Mouse (Mus musculus): ENCODE data around the gene Dlg4. TPM values are rescaled to one million over a fixed set of nuclear protein-coding genes. Genes with fewer than 3 reads are reported as not detected.

Dlg4 gene
- total and polyA plus RNA-seq, 2 experiments, result 0.37 to 1.3 TPM

- WGBS, result 63% methylated on average over 7 of the region's 7 CpGs
- Histone ChIP-seq H3K27ac (replicated peaks; ENCODE audit: insufficient read depth, low read depth, low read length) (no peak overlapping the region), H3K9ac (ENCODE audit: low read depth, low read length) (no peak overlapping the region), H3K79me2 (ENCODE audit: control insufficient read depth, insufficient read depth, low read length) (no peaks in the 10 kb centered on the region), H3K4me3 (ENCODE audit: insufficient read depth, low read depth, low read length) (no peak overlapping the region), H3K27me3 (ENCODE audit: control insufficient read depth, insufficient read depth, low read length) (no peaks in the 10 kb centered on the region), H3K4me1 (ENCODE audit: control insufficient read depth, insufficient read depth, low read length) (peaks cover 4% of the 10 kb centered on the region; the same call in 1 of the 2 replicates), H3K36me3 (ENCODE audit: control insufficient read depth, insufficient read depth, low read length) (no peaks in the 10 kb centered on the region)
- TF ChIP-seq CTCF (IDR thresholded peaks at IDR 0.05; ENCODE audit: low read depth, low read length), result no peak
- TF ChIP-seq POLR2A (IDR thresholded peaks at IDR 0.05; ENCODE audit: extremely low read depth, insufficient read depth, low read length), result no peak
- DNase-seq (ENCODE audit: extremely low read depth, low read depth, low spot score), result no peak
Measured at GRCm38 (mm10) chr11:70038174-70038573, 21.4 kb downstream of the Dlg4 start.

GRCm38 (mm10) chr11:70039631-70040030 lies 22.9 kb downstream of the Dlg4 start:
- DNase-seq (ENCODE audit: extremely low read depth, low read depth, low spot score), result no peak
- Histone ChIP-seq H3K36me3 (ENCODE audit: control insufficient read depth, insufficient read depth, low read length) (no peaks in the 10 kb centered on the region), H3K27ac (replicated peaks; ENCODE audit: insufficient read depth, low read depth, low read length) (no peak overlapping the region), H3K4me3 (ENCODE audit: insufficient read depth, low read depth, low read length) (no peak overlapping the region), H3K27me3 (ENCODE audit: control insufficient read depth, insufficient read depth, low read length) (no peaks in the 10 kb centered on the region), H3K4me1 (ENCODE audit: control insufficient read depth, insufficient read depth, low read length) (peaks cover 4% of the 10 kb centered on the region; the same call in 1 of the 2 replicates), H3K79me2 (ENCODE audit: control insufficient read depth, insufficient read depth, low read length) (no peaks in the 10 kb centered on the region), H3K9ac (ENCODE audit: low read depth, low read length) (no peak overlapping the region)
- 95% methylated on average over 10 of the region's 10 CpGs for WGBS
- TF ChIP-seq POLR2A (IDR thresholded peaks at IDR 0.05; ENCODE audit: extremely low read depth, insufficient read depth, low read length) (no peak), CTCF (IDR thresholded peaks at IDR 0.05; ENCODE audit: low read depth, low read length) (no peak)

DNA sequence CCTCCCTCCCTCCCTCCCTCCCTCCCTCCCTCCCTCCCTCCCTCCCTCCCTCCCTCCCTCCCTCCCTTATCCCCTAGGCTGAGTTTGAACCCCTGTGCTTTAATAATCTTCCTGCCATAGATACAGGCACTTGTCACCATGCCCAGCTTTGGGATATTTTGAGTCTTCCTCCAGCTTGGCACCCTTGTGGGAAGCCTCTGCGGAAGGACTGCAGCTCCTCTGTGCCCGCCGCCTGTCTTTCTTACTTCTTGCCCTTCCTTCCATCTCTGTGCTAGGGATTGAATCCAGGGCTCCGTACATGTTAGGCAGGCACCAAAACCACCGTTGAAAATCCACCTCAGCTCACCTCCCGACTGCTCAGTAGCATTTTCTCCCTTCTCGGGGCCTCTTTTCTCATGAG lies 23.4 kb downstream of the Dlg4 start:
- 95% methylated on average over 7 of the region's 7 CpGs for WGBS
- no peaks in the 10 kb centered on the region for H3K27me3 ChIP-seq (ENCODE audit: control insufficient read depth, insufficient read depth, low read length)
- no peak overlapping the region for H3K4me3 ChIP-seq (ENCODE audit: insufficient read depth, low read depth, low read length)
- H3K36me3 ChIP-seq (ENCODE audit: control insufficient read depth, insufficient read depth, low read length), result no peaks in the 10 kb centered on the region
- no peak overlapping the region for H3K27ac ChIP-seq (replicated peaks; ENCODE audit: insufficient read depth, low read depth, low read length)
- peaks cover 4% of the 10 kb centered on the region; the same call in 1 of the 2 replicates for H3K4me1 ChIP-seq (ENCODE audit: control insufficient read depth, insufficient read depth, low read length)
- TF ChIP-seq POLR2A (IDR thresholded peaks at IDR 0.05; ENCODE audit: extremely low read depth, insufficient read depth, low read length), result no peak
- no peak for TF ChIP-seq CTCF (IDR thresholded peaks at IDR 0.05; ENCODE audit: low read depth, low read length)
- no peak for DNase-seq (ENCODE audit: extremely low read depth, low read depth, low spot score)
- H3K79me2 ChIP-seq (ENCODE audit: control insufficient read depth, insufficient read depth, low read length), result no peaks in the 10 kb centered on the region
- H3K9ac ChIP-seq (ENCODE audit: low read depth, low read length), result no peak overlapping the region

DNA sequence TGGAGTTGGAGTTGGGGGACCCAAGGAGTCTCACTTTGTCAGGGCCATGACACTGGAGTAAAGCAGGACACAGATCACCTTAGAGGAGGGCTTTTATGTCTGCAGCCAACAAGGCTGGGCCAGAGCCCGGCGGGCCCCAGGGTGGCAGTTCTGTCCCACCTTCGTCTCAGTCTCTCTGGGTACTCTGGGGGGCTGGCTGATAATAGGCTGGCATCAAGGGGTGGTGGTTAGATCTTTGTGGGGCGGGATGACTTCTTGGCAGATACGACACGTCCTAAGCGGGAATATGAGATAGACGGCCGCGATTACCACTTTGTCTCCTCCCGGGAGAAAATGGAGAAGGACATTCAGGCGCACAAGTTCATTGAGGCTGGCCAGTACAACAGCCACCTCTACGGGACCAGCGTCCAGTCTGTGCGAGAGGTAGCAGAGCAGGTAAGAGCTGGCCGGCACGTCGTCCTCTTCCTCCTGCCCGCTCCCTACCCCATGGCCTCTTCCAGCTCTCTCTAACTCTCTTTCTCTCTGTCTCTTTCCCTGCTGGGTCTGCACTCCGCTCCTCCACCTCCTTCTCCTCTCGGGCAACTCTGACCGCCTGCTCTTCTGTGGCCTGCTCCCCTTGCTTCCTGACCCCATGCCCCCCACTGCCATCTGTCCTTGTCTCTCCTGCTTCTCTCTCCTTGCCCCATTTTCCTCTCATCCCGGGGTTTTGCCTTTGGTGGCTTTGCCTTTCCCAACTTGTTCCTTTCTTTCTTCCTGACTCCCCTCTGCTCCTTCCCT lies 25.8 kb downstream of the Dlg4 start:
- Histone ChIP-seq H3K27ac (replicated peaks; ENCODE audit: insufficient read depth, low read depth, low read length) (no peak overlapping the region), H3K4me1 (ENCODE audit: control insufficient read depth, insufficient read depth, low read length) (peaks cover 4% of the 10 kb centered on the region; the same call in 1 of the 2 replicates), H3K36me3 (ENCODE audit: control insufficient read depth, insufficient read depth, low read length) (no peaks in the 10 kb centered on the region), H3K9ac (ENCODE audit: low read depth, low read length) (no peak overlapping the region), H3K4me3 (ENCODE audit: insufficient read depth, low read depth, low read length) (no peak overlapping the region), H3K27me3 (ENCODE audit: control insufficient read depth, insufficient read depth, low read length) (no peaks in the 10 kb centered on the region), H3K79me2 (ENCODE audit: control insufficient read depth, insufficient read depth, low read length) (no peaks in the 10 kb centered on the region)
- no peak for TF ChIP-seq CTCF (IDR thresholded peaks at IDR 0.05; ENCODE audit: low read depth, low read length)
- no peak for TF ChIP-seq POLR2A (IDR thresholded peaks at IDR 0.05; ENCODE audit: extremely low read depth, insufficient read depth, low read length)
- WGBS, result 92% methylated on average over 23 of the region's 23 CpGs
- no peak for DNase-seq (ENCODE audit: extremely low read depth, low read depth, low spot score)

DNA sequence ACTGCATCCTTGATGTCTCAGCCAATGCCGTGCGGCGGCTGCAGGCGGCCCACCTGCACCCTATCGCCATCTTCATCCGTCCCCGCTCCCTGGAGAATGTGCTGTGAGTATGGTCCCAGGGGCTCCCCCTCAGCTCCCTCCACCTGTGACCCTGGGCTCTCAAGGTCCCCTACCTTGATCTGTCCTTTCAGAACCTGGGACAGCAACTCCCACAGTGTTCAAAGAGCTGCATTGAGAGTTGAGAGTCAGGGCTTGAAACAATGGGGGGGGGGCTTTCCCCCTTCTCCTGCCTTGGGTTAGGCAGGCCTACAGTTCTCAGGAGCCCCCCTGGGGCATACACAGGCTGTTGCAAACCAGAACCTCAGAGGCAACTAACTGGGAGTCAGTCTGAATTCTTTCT lies 26.9 kb downstream of the Dlg4 start:
- H3K36me3 ChIP-seq (ENCODE audit: control insufficient read depth, insufficient read depth, low read length), result no peaks in the 10 kb centered on the region
- no peak overlapping the region for H3K27ac ChIP-seq (replicated peaks; ENCODE audit: insufficient read depth, low read depth, low read length)
- no peak for TF ChIP-seq POLR2A (IDR thresholded peaks at IDR 0.05; ENCODE audit: extremely low read depth, insufficient read depth, low read length)
- TF ChIP-seq CTCF (IDR thresholded peaks at IDR 0.05; ENCODE audit: low read depth, low read length), result no peak
- no peaks in the 10 kb centered on the region for H3K79me2 ChIP-seq (ENCODE audit: control insufficient read depth, insufficient read depth, low read length)
- peaks cover under 1% of the 10 kb centered on the region; the same call in 1 of the 2 replicates for H3K4me1 ChIP-seq (ENCODE audit: control insufficient read depth, insufficient read depth, low read length)
- no peak overlapping the region for H3K9ac ChIP-seq (ENCODE audit: low read depth, low read length)
- H3K27me3 ChIP-seq (ENCODE audit: control insufficient read depth, insufficient read depth, low read length), result no peaks in the 10 kb centered on the region
- WGBS, result 93% methylated on average over 7 of the region's 7 CpGs
- no peak overlapping the region for H3K4me3 ChIP-seq (ENCODE audit: insufficient read depth, low read depth, low read length)
- DNase-seq (ENCODE audit: extremely low read depth, low read depth, low spot score), result no peak

GRCm38 (mm10) chr11:70045435-70045834 lies 28.7 kb downstream of the Dlg4 start:
- WGBS, result 70% methylated on average over 9 of the region's 9 CpGs
- H3K4me1 ChIP-seq (ENCODE audit: control insufficient read depth, insufficient read depth, low read length), result no peaks in the 10 kb centered on the region; the same call in 1 of the 2 replicates
- no peak for DNase-seq (ENCODE audit: extremely low read depth, low read depth, low spot score)
- no peaks in the 10 kb centered on the region for H3K79me2 ChIP-seq (ENCODE audit: control insufficient read depth, insufficient read depth, low read length)
- no peaks in the 10 kb centered on the region for H3K27me3 ChIP-seq (ENCODE audit: control insufficient read depth, insufficient read depth, low read length)
- H3K4me3 ChIP-seq (ENCODE audit: insufficient read depth, low read depth, low read length), result no peak overlapping the region
- no peak for TF ChIP-seq CTCF (IDR thresholded peaks at IDR 0.05; ENCODE audit: low read depth, low read length)
- TF ChIP-seq POLR2A (IDR thresholded peaks at IDR 0.05; ENCODE audit: extremely low read depth, insufficient read depth, low read length), result no peak
- H3K36me3 ChIP-seq (ENCODE audit: control insufficient read depth, insufficient read depth, low read length), result no peaks in the 10 kb centered on the region
- no peak overlapping the region for H3K9ac ChIP-seq (ENCODE audit: low read depth, low read length)
- H3K27ac ChIP-seq (replicated peaks; ENCODE audit: insufficient read depth, low read depth, low read length), result no peak overlapping the region

All from liver, adult 2 months (tissue).